Mouse (Mus musculus) MEL (cell line): Measurements from ENCODE around the gene Cmtm3. TPM values are rescaled to one million over a fixed set of nuclear protein-coding genes. Genes with fewer than 3 reads are reported as not detected.
"Not testable (repeated sequence)": the region's sequence is repeated elsewhere in the genome, so short reads cannot be mapped to it uniquely, and the experiment has no call there.

Source experiments
- DNase-seq: peaks from one replicate; pipeline ENCODE4 v3.0.0; 2011; ENCODE audit warnings: low read depth, low spot score
- H3K27ac ChIP-seq: 2 replicates; pipeline ENCODE4 v1.5.1; 2012; ENCODE audit warnings: low read depth, mild to moderate bottlenecking, control low read depth, low read length, moderate library complexity; ENCODE audit not compliant: control insufficient read depth
- H3K27me3 ChIP-seq, 2 experiments: fragments of 150-350 bp in 1 of 2; sonication (generic) in 1 of 2; 2 replicates each; pipeline ENCODE4 v1.6.1; 2012; ENCODE audit warnings: low read length in 2 of 2, mild to moderate bottlenecking in 2 of 2, improper control_type of control experiment in 1 of 2, moderate library complexity in 1 of 2; ENCODE audit not compliant: insufficient read depth in 2 of 2, control insufficient read depth in 1 of 2
- H3K36me3 ChIP-seq, 2 experiments: 2 replicates each; pipeline ENCODE4 v1.6.1; 2012 to 2014; ENCODE audit warnings: low read length in 2 of 2, improper control_type of control experiment in 1 of 2, inconsistent platforms in 1 of 2, mild to moderate bottlenecking in 1 of 2; ENCODE audit not compliant: insufficient read depth in 2 of 2, control insufficient read depth in 1 of 2
- H3K4me1 ChIP-seq, 2 experiments: fragments of 150-350 bp in 1 of 2; sonication (generic) in 1 of 2; 2 replicates each; pipeline ENCODE4 v1.6.1; 2012; ENCODE audit warnings: low read length in 2 of 2, improper control_type of control experiment in 1 of 2, mild to moderate bottlenecking in 1 of 2; ENCODE audit not compliant: insufficient read depth in 2 of 2, control insufficient read depth in 1 of 2
- H3K4me3 ChIP-seq, 2 experiments: fragments of 150-350 bp in 1 of 2; sonication (generic) in 1 of 2; 2 replicates each; pipeline ENCODE4 v1.5.1; 2012; ENCODE audit warnings: low read depth in 2 of 2, low read length in 2 of 2, mild to moderate bottlenecking in 2 of 2, moderate library complexity in 2 of 2, control low read depth in 1 of 2, improper control_type of control experiment in 1 of 2; ENCODE audit not compliant: control insufficient read depth in 1 of 2, insufficient read depth in 1 of 2
- H3K79me2 ChIP-seq: 2 replicates; pipeline ENCODE4 v1.6.1; 2012; ENCODE audit warnings: mild to moderate bottlenecking, low read length, moderate library complexity; ENCODE audit not compliant: control insufficient read depth, poor library complexity, insufficient read depth
- H3K9ac ChIP-seq: 2 replicates; pipeline ENCODE4 v1.6.1; 2012; ENCODE audit warnings: low read depth, mild to moderate bottlenecking, control low read depth, low read length, moderate library complexity; ENCODE audit not compliant: control insufficient read depth, poor library complexity, severe bottlenecking
- H3K9me3 ChIP-seq: fragments of 150-350 bp; sonication (generic); replicated peaks from 2 replicates; pipeline ENCODE4 v1.6.1; 2012; ENCODE audit warnings: mild to moderate bottlenecking, low read length, improper control_type of control experiment, moderate library complexity; ENCODE audit not compliant: insufficient read depth
- BHLHE40 ChIP-seq: IDR thresholded peaks from 2 replicates; pipeline ENCODE4 v1.6.1; 2012; ENCODE audit warnings: low read depth, mild to moderate bottlenecking, inconsistent platforms, low read length, improper control_type of control experiment, borderline replicate concordance
- CHD2 ChIP-seq: IDR thresholded peaks from 2 replicates; pipeline ENCODE4 v1.6.1; 2011; ENCODE audit warnings: low read length, improper control_type of control experiment
- CTCF ChIP-seq, 3 experiments: IDR thresholded peaks in 2 of 3; conservative IDR thresholded peaks in 1 of 3; 2 replicates each; pipeline ENCODE4 v1.5.1; 2011 to 2012; ENCODE audit warnings: low read length in 3 of 3, low read depth in 2 of 3, mild to moderate bottlenecking in 2 of 3, improper control_type of control experiment in 1 of 3, inconsistent platforms in 1 of 3, mixed read lengths in 1 of 3, moderate library complexity in 1 of 3; ENCODE audit not compliant: control insufficient read depth in 1 of 3, insufficient read depth in 1 of 3, poor library complexity in 1 of 3, severe bottlenecking in 1 of 3
- ELF1 ChIP-seq: IDR thresholded peaks from 2 replicates; pipeline ENCODE4 v1.6.1; 2014; ENCODE audit warnings: low read depth, mild to moderate bottlenecking, inconsistent platforms, low read length, improper control_type of control experiment, moderate library complexity
- GABPA ChIP-seq: IDR thresholded peaks from 2 replicates; pipeline ENCODE4 v1.6.1; 2012; ENCODE audit warnings: low read depth, mild to moderate bottlenecking, inconsistent platforms, low read length, improper control_type of control experiment, moderate library complexity
- HCFC1 ChIP-seq: IDR thresholded peaks from 2 replicates; pipeline ENCODE4 v1.6.1; 2012; ENCODE audit warnings: low read depth, mild to moderate bottlenecking, inconsistent platforms, low read length, improper control_type of control experiment, moderate library complexity
- MAX ChIP-seq: IDR thresholded peaks from 2 replicates; pipeline ENCODE4 v1.6.1; 2011; ENCODE audit warnings: low read length, improper control_type of control experiment
- MXI1 ChIP-seq: IDR thresholded peaks from 2 replicates; pipeline ENCODE4 v1.6.1; 2011; ENCODE audit warnings: mild to moderate bottlenecking, low read depth, low read length, improper control_type of control experiment
- MYB ChIP-seq: IDR thresholded peaks from 2 replicates; pipeline ENCODE4 v1.6.1; 2011; ENCODE audit warnings: mild to moderate bottlenecking, low read depth, low read length, improper control_type of control experiment
- MYC ChIP-seq: IDR thresholded peaks from 2 replicates; pipeline ENCODE4 v1.6.1; 2011; ENCODE audit warnings: low read depth, mild to moderate bottlenecking, low read length, improper control_type of control experiment, moderate library complexity
- POLR2A ChIP-seq, 2 experiments: IDR thresholded peaks; 2 replicates each; pipeline ENCODE4 v1.6.1; 2011 to 2012; ENCODE audit warnings: low read length in 2 of 2, mild to moderate bottlenecking in 2 of 2, control low read depth in 1 of 2, improper control_type of control experiment in 1 of 2, low read depth in 1 of 2, moderate library complexity in 1 of 2; ENCODE audit not compliant: control insufficient read depth in 1 of 2, insufficient read depth in 1 of 2, poor library complexity in 1 of 2
- POLR2AphosphoS2 ChIP-seq: IDR thresholded peaks from 2 replicates; pipeline ENCODE4 v1.6.1; 2011; ENCODE audit warnings: low read length, improper control_type of control experiment
- RCOR1 ChIP-seq: IDR thresholded peaks from 2 replicates; pipeline ENCODE4 v1.6.1; 2012; ENCODE audit warnings: low read depth, mild to moderate bottlenecking, inconsistent platforms, low read length, improper control_type of control experiment
- SIN3A ChIP-seq: IDR thresholded peaks from 2 replicates; pipeline ENCODE4 v1.6.1; 2012; ENCODE audit warnings: low read length, improper control_type of control experiment, inconsistent platforms
- TCF12 ChIP-seq: IDR thresholded peaks from 2 replicates; pipeline ENCODE4 v1.6.1; 2014; ENCODE audit warnings: low read depth, mild to moderate bottlenecking, inconsistent platforms, low read length, improper control_type of control experiment, moderate library complexity
- USF2 ChIP-seq, 2 experiments: IDR thresholded peaks; 2 replicates each; pipeline ENCODE4 v1.6.1; 2011 to 2012; ENCODE audit warnings: improper control_type of control experiment in 2 of 2, low read length in 2 of 2, borderline replicate concordance in 1 of 2, inconsistent platforms in 1 of 2, low read depth in 1 of 2, mild to moderate bottlenecking in 1 of 2; ENCODE audit not compliant: insufficient read depth in 1 of 2
- ZC3H11A ChIP-seq: IDR thresholded peaks from 2 replicates; pipeline ENCODE4 v1.6.1; 2012; ENCODE audit warnings: low read depth, mild to moderate bottlenecking, inconsistent platforms, low read length, improper control_type of control experiment
- polyA plus RNA-seq, 2 experiments: library from polyadenylated mRNA; stranded (reverse) in 1 of 2; unstranded in 1 of 2; fragments of >175 nt in 1 of 2; fragments of >200 nt in 1 of 2; gene quantifications; 2 replicates each; pipeline versions ENCODE4 v1.2.1 to v1.2.4; 2012; ENCODE audit warnings: low replicate concordance in 2 of 2, low read depth in 1 of 2; ENCODE audit not compliant: insufficient read length in 2 of 2, insufficient read depth in 1 of 2, missing spikeins in 1 of 2
- total RNA-seq: library from RNA; depleted of rRNA; stranded (reverse); fragments of 300-350 nt; gene quantifications from 2 replicates; pipeline ENCODE4 v1.2.3, GENCODE M21; 2012

The Cmtm3 gene
- total and polyA plus RNA-seq, 3 experiments, result 17.9 to 56.3 TPM; not detected in 1

- no peak for TF ChIP-seq ZC3H11A
- TF ChIP-seq CTCF (IDR thresholded peaks at IDR 0.05 in 2 of 3, conservative IDR thresholded peaks at IDR 0.05 in 1 of 3; ENCODE audit: control insufficient read depth in 1 of 3, insufficient read depth in 1 of 3, low read depth in 2 of 3, low read length in 3 of 3, poor library complexity in 1 of 3, severe bottlenecking in 1 of 3), result no peak
- TF ChIP-seq ELF1, result no peak
- TF ChIP-seq TCF12, result no peak
- TF ChIP-seq MXI1, result no peak
- TF ChIP-seq MYB, result no peak
- H3K4me1 ChIP-seq, result no peaks in the 10 kb centered on the region
- H3K4me3 ChIP-seq, result no peak overlapping the region
- no peak overlapping the region for H3K27ac ChIP-seq
- no peaks in the 10 kb centered on the region for H3K79me2 ChIP-seq
- H3K36me3 ChIP-seq, result no peaks in the 10 kb centered on the region
- H3K9me3 ChIP-seq, result no peaks in the 10 kb centered on the region
- DNase-seq, result no peak
- no peak overlapping the region for H3K9ac ChIP-seq
- peaks cover 0 to 3% of the 10 kb centered on the region in 2 experiments; a peak in 3 of 4 replicates for H3K27me3 ChIP-seq
Measured at GRCm38 (mm10) chr8:104313311-104313710, 25.9 kb upstream of the Cmtm3 start.

DNA sequence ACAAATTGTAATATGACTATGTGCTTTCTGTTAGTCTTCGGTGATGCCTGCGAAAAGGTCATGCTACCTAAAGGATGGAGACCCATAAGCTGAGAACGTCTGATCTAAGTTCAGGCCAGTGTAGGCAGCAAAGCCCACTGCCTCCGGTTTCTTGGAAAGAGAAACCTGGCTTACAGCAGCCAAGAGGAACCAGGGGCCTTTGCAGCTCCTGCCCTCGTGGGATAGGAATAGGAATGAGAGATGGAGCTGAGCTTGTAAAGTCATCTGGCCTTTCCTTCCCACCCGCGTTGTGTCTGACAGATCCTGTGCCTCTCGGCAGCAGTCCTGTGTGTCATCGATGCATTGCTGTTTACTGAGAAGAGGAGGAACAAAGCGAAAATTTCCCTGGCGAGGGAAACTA, 17.9 kb upstream of the Cmtm3 start, which contains the start of gene Gm11020:
Gene Gm11020, plus strand, starts transcription at position 301 of the 400 bp plus-strand sequence.
- DNase-seq, H3K79me2 ChIP-seq, H3K36me3 ChIP-seq, H3K27ac ChIP-seq, H3K9me3 ChIP-seq, H3K9ac ChIP-seq, H3K27me3 ChIP-seq, H3K4me3 ChIP-seq, H3K4me1 ChIP-seq: not testable (repeated sequence)

DNA sequence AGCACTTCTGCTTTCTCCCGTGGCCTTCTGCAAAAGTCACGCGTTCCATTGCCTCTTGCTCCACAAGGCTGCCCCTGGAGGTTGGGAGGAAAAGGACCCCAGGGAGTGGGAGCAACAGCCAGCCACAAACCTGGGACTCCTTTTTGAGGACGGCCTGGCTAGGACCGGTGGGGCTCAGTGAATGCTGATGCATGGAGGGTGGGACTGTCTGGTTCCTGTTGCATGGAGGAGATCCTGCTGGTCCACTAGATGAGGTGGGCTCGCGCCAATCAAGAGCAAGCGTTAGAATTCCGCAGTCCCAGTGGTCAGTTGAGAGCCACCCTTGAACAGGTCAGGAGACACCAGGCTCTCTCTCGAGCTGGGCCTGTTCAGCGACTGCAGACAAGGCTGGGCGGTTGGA, 17.3 kb upstream of the Cmtm3 start, which contains the start of gene Cmtm2b:
Gene Cmtm2b, plus strand, starts transcription at position 301 of the 400 bp plus-strand sequence.
- not testable (repeated sequence) for DNase-seq, H3K4me3 ChIP-seq, H3K9ac ChIP-seq, H3K4me1 ChIP-seq, H3K36me3 ChIP-seq, H3K27ac ChIP-seq, H3K79me2 ChIP-seq, H3K9me3 ChIP-seq, H3K27me3 ChIP-seq

DNA sequence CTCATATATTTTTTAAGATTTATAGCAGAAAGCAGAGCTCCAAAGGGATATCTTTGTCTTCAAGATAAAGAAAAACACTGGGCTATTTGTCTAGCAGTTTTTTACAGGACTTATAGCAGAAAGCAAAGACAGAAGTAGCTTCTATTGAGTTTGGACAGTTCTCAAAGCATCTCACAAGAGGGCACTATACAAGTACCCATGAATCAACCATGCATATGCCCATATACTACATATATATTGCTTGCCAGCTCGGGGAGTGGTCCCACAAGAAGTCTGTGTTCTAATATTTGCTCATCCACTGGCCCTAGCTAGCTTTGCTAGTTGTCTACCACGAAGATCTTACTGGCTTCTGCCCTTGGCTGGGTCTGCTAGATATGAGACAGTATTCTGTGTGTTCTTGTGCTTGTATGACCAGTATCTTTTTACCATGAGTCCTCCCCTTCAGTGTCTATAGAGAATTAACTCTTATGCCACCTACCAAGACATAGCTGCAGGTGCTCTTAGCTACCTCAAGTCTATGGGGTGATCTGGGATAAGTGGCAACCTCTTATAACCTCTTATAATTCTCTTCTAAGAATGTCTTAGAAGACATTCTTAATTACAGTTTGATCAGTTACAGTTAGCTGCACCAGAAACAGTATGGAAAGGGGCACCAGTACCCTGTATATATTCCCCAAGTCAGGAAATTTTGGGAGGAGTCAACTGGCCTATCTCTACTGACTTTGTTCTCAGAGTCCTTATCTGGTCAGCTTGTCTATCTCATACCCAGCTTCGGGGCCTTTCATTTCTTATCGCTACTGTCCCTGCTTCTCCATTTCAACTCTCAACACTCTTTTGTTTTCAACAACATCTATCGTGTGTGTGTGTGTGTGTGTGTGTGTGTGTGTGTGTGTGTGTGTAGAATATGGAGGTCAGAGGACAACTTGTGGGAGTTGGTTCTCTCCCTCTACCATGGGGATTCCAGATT, 6.3 kb upstream of the Cmtm3 start:
- H3K4me3 ChIP-seq, result peak overlapping the region; percentile 1 to 22; a peak in 1 of 4 replicates
- H3K27ac ChIP-seq, result peak overlapping the region; percentile 59
- no peaks in the 10 kb centered on the region for H3K79me2 ChIP-seq
- peak; percentile 71 for DNase-seq
- H3K27me3 ChIP-seq, result no peaks in the 10 kb centered on the region
- H3K9me3 ChIP-seq, result no peaks in the 10 kb centered on the region
- H3K4me1 ChIP-seq, result peaks cover 7 to 20% of the 10 kb centered on the region in 2 experiments
- peak overlapping the region; percentile 3; the same call in 1 of the 2 replicates for H3K9ac ChIP-seq
- peaks cover 0 to 13% of the 10 kb centered on the region in 2 experiments; a peak in 2 of 4 replicates for H3K36me3 ChIP-seq
- TF ChIP-seq RCOR1 (peak; percentile 82), HCFC1 (peak; percentile 37; the same call in 1 of the 2 replicates), USF2 (IDR thresholded peaks at IDR 0.05; ENCODE audit: borderline replicate concordance in 1 of 2, insufficient read depth in 1 of 2, low read depth in 1 of 2, low read length in 2 of 2) (no peak), POLR2A (IDR thresholded peaks at IDR 0.05; ENCODE audit: control insufficient read depth in 1 of 2, insufficient read depth in 1 of 2, low read depth in 1 of 2, low read length in 2 of 2, poor library complexity in 1 of 2) (no peak), GABPA (no peak), MYC (no peak), CHD2 (no peak), BHLHE40 (no peak), MYB (no peak), POLR2AphosphoS2 (no peak), MAX (no peak), CTCF (IDR thresholded peaks at IDR 0.05 in 2 of 3, conservative IDR thresholded peaks at IDR 0.05 in 1 of 3; ENCODE audit: control insufficient read depth in 1 of 3, insufficient read depth in 1 of 3, low read depth in 2 of 3, low read length in 3 of 3, poor library complexity in 1 of 3, severe bottlenecking in 1 of 3) (peak in 2 of 3 experiments; percentile 21 to 62; a peak in 3 of 6 replicates), TCF12 (peak; percentile 89), SIN3A (no peak; the same call in 1 of the 2 replicates)
